Mouse (Mus musculus) mouse trophoblast stem cell (cell line): ENCODE results near the gene Adgrl3.
"Not testable (repeated sequence)": the region's sequence is repeated elsewhere in the genome, so short reads cannot be mapped to it uniquely, and the experiment has no call there.

Source experiments
- in situ Hi-C, 2 experiments: fragments of 300-500 bp; cut with MseI, MboI; formaldehyde crosslinking; loops; 2 replicates in 1 of 2; 3 replicates in 1 of 2; pipeline ENCODE4 v1.15.1; 2025

The Adgrl3 gene

GRCm38 (mm10) chr5:81375992-81376391 lies 356.1 kb downstream of the Adgrl3 start:
- in situ Hi-C loops, result no loop called here

- in situ Hi-C loops, result no loop called here
Measured at GRCm38 (mm10) chr5:81405582-81406143, 385.7 kb downstream of the Adgrl3 start.

DNA sequence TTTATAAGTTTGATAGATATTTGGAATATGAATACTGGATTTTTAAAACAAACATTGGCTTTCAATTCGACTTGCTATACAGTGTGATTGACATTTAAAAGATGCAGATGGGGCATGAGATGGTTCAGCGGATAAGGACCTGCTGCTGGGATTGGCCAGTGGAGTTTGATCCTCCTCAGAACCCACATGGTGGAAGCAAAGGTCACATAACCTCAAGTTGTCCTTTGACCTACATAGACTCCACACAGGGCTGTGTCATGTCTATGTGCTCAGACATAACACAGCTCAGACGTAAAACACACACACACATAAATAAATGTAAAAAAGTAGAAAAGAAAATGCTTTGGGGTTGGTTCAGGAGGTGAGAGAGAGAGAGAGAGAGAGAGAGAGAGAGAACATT lies 397.4 kb downstream of the Adgrl3 start:
- in situ Hi-C loops, result no loop called here

DNA sequence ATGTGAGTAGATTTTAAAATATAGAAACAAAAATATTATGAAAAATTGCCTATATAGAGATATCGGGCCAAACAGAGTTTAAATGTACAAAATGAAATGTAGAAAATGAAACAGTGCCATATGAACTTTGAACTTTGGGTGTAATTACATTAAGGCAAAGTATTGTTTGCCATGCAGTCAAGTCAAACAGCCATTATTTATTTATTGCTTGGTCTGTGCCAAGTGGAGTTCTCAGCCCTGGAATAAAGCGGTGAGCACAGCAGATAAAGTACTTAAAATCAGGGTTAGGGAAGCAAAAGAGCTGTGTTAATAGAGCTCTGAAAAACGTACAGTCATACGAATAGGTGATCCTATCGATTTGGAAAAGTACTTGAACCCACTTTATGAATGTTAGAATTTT lies 407.5 kb downstream of the Adgrl3 start:
- in situ Hi-C loops, result no loop called here

DNA sequence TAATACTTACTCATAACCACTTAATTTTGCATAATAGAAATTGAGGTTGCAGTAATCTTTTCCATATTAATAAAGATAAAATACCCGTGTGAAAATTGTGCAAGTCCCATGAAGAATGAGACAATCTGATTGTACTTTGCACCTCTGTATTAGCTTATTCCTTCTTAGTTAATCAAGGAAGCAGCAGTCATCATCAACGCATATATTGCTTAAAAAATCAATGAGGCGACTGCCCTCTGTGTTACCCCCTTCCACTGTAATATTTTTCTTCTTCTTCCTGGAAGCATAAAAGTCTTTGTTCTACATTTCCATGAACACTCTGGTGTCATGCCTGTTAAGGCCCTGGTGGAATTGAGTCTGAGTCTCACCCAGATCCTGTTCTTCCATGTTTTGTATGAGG lies 416.4 kb downstream of the Adgrl3 start:
- in situ Hi-C loops, result no loop called here

DNA sequence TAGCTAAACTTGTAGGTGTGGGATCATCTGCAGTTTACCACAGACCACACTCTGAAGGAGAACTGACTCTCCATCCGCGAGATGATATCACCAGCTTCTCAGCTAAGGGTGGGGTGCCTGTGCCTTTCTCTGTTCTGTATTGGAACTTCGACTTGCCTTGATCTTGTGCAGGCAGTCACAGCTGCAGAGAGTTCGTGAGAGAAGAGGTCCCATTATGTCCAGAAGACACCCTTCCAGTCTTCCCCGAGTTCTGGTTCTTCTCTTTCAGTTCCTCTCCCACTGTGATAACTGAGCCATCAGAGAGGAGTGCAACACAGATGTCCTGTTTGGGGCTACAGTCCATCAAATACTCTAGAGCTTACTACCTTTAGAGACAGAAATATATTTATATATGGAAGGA lies 422.2 kb downstream of the Adgrl3 start:
- in situ Hi-C loops, result no loop called here

DNA sequence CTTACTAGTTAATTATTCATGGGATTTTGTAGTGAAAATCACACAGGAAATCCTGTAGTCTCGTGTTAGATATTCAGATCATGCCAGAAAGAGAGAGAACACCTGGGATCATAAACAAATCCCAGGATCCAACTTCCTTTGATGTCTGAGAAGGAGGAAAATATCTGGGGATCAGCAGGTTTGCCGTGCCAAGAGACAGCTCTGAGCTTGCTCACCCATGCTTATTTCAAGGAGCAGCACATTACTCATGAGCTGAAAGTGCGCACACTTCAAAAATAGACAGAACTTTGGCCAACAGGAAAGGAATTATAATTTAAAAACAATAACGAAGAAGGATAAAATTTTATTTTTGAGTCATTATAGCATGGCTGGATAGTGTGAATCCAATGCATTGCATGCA lies 446.0 kb downstream of the Adgrl3 start:
- in situ Hi-C loops, result no loop called here

DNA sequence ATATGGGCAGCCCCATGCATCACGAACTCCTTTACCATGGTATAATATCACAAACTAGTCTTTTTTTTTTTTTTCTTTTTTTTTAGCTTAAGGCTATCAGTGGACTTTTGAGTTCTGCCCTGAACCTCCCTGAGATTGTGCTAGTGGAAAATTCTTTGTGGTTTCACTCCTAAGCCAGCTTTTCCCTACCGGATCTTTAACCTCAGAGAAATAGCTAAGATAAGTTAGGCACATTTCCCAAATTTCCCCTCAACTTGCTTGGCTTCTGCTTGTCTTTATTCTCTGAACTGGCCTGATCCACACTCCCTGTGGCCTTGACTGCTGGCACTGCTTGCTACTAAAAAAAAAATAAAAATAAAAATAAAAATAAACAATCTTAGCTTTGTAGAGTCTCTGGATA lies 454.7 kb downstream of the Adgrl3 start:
- in situ Hi-C loops, result no loop called here

GRCm38 (mm10) chr5:81475406-81475805 lies 455.5 kb downstream of the Adgrl3 start:
- in situ Hi-C loops, result no loop called here

- in situ Hi-C loops, result no loop called here
Measured at GRCm38 (mm10) chr5:81475971-81476606, 456.2 kb downstream of the Adgrl3 start.

DNA sequence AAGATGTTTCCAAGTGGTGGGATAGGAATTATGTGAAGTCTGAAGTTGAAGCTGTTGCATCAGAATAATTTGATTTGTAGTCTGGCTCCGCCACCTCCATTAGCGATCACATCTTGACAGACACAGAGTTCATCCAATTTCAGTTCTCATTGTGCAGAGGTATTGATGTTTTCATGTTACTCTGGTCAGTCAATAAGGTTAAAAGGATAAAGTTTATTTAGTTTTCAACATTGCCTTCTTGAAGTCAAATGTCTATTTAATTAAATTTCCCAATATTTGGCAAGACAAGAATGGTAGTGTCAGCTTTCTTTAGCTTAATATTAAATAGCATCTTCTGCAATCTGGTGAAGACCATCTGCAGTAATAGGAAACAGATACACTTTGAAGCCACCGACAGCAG lies 461.0 kb downstream of the Adgrl3 start:
- in situ Hi-C loops, result no loop called here

DNA sequence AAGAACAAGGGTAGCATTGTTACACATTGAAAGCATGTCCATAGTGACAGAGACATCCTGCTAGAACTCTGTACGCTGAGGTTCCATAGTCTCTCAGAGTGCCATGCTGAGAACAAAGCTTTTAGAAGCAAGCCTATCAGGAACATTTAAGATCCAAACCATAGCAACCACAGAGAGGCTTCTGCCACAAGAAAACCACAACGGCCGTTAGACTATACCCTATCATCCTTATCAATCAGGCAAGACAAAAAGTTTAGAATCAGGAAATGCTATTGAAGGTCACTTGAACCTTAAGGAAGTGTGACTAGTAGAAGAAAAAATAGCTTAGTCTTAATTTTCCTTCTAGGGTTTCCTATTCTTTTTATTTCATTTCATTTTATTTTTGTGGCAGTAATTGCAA lies 464.0 kb downstream of the Adgrl3 start:
- in situ Hi-C loops, result no loop called here

DNA sequence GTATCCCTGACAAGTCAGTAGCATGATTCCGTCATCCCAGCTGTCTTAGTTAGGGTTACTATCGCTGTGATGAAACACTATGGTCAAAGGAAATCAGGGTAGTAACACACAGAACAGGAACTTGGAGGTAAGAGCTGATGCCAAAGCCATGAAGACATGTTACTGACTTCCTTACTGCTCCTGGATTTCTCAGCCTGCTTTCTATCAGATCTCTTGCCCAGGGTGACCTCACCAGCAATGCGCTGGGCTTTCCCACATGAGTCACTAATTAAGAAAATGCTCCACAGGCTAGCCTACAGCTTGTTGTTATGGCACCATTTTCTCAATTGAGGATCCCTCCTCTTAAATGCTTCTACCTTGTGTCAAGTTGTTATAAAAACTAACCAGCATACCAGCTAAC lies 481.1 kb downstream of the Adgrl3 start:
- in situ Hi-C loops, result no loop called here

DNA sequence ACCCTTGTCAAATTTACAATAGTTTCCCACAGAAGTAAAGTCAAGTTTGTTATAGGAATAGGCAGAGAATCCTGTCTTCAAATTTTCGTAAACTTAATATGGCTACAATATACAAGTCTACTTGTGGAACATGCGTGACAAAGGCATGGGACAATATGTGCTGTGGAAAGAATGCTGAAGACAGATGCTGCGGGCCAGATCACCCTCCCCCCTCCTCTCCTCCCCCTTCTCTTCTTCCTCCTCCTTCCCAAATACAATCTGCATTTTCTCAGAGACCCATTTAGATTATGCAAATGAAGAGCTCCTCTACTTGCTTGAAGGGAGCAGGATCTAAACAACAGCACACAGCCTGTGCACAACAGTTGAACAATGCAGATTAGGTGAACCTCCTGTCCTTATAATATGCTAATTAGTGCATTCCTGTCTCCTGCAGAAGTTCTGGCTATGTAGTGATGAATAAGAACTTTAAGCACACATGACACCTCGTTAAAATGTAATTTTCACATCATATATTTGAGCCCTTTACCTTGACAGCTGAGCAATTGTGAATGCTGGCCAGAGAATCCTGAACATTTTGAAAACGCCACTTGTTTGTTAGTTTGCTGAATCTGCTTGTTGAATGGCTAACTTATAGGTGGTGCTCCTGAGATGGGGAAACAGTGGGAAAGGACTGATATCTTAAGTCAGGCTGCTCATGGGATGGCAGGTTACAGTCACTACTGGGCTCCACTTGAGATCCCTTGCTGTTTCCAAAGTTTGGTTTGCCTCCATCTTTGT lies 499.0 kb downstream of the Adgrl3 start:
- in situ Hi-C loops, result no loop called here

DNA sequence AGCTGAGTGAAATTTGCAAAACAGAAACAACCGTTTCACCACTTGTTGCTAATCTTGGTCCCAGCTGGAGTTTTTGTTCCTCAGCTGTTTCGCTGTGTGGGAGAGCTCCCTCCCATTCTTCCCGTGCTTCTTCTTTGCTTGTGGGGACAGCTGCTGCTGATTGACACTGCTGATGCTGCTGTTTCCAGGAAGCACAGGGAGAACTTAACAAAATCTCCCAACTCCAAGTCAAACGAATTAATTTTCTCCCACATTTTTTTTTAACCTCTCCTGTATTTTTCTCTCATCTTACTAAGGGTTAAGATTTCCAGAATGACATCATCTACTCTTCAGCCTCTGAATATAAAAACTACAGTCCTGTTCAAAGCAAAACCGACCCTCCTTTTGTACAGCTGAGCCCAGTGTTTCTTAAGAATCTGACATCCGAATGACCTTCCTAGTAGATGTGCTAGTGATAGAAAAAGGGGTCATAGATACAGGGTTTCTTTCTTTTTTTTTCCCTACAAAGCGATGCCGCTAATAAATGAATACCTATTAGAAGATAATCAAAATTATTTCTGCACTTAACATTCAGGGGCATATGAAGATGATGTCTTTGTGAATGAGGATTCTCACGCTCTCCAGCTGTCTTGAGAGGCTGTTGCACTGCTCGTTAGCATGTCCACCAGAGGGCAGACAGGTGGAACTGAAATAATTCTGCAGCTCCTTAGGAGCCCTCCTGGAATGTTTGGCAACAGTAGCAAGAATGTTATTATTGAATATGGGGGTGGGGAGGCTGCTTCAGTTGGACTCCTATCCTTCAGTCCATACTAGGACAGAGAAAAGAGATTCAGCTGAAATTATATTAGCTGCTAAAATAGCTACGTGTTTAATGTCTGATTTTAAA lies 499.8 kb downstream of the Adgrl3 start:
- in situ Hi-C loops, result no loop called here

DNA sequence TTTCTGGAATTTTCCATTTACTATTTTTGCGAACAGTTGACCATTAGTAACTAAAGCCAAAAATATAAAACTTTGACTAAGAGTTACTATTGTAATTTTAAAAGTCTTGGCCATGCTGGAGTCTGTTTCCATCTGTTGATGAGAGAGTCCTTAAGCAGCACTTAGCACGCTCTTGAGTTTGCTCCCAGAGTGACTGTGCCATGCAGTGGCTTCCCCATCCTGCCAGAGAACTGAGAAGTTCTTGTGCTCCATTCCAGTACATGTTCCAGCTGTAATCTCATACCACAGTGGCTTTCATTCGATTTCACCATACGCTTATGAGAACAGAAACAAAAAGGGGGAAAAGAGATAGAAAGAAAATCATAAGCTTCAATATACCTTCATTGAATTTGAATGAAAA lies 502.8 kb downstream of the Adgrl3 start:
- in situ Hi-C loops, result no loop called here

DNA sequence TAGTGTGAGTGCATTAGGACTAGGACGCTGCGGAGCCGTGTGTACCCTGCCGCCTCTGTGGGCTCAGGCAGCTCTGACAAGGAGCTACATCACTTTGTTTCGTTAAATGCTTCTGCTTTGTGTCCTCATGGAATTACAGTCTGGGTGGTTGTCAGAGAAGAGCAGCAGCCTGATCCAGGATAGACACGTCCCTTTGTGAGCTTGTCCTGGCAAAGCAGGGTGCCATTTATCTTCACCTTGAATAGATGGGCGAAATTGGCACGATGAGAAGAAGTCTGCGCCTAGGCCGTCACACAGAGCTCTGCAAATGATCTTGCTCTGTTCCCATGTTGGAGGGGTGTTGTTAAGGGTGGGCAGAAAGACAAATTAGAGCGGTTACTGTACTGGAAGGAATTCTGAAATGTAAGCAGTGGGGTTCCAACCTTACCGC lies 504.6 kb downstream of the Adgrl3 start:
- in situ Hi-C loops, result no loop called here

- in situ Hi-C loops, result no loop called here
Measured at GRCm38 (mm10) chr5:81525326-81525725, 505.4 kb downstream of the Adgrl3 start.

GRCm38 (mm10) chr5:81531639-81532038 lies 511.7 kb downstream of the Adgrl3 start:
- in situ Hi-C loops, result no loop called here

GRCm38 (mm10) chr5:81550211-81550610 lies 530.3 kb downstream of the Adgrl3 start:
- in situ Hi-C loops, result no loop called here

- in situ Hi-C loops, result not testable (repeated sequence)
Measured at GRCm38 (mm10) chr5:81555149-81555548, 535.2 kb downstream of the Adgrl3 start.

DNA sequence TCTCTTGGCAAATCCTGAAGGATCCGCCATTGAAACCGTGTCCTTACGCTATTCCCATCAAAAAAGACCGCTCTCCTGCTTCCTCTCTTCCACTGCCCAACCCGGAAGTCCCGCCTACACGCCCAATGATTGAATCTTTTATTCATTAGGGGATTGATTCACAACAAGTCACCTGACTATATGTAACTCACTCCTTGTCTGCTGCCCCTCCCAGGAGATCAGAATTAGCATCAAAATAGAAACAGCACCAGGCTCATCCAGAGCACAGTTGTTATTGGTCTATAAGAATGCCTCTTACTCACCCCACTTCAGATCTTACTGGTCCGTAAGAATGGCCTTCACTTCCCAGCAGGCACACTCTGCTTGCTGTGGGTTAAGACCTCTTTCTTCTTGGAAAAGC lies 536.1 kb downstream of the Adgrl3 start:
- in situ Hi-C loops, result no loop called here
